Mouse (Mus musculus) testis, postnatal 14 days (tissue): ENCODE measurements around the gene Vipr1.
A peak's percentile ranks its signal among the peaks of the same experiment; 100 is the strongest.

ENCODE experiments used
- DNase-seq: peaks from one replicate; pipeline ENCODE4 v3.0.0; 2021; ENCODE audit warnings: low spot score

Vipr1 gene

GRCm38 (mm10) chr9:121718792-121719318 is 76.3 kb downstream of the Vipr1 start, which contains the start of gene Nktr:
TSS of gene Nktr (plus strand) at chr9:121719169.
- DNase-seq: peak; percentile 99

- DNase-seq: no peak
Observed at GRCm38 (mm10) chr9:121719347-121720331, 77.1 kb downstream of the Vipr1 start.
